Mouse (Mus musculus): ENCODE measurements around the gene Btg1. TPM values are rescaled to one million over a fixed set of nuclear protein-coding genes. Genes with fewer than 3 reads are reported as not detected.

The Btg1 gene
- polyA plus RNA-seq, 1 experiment from 2014 or later = 35.9 TPM

DNA sequence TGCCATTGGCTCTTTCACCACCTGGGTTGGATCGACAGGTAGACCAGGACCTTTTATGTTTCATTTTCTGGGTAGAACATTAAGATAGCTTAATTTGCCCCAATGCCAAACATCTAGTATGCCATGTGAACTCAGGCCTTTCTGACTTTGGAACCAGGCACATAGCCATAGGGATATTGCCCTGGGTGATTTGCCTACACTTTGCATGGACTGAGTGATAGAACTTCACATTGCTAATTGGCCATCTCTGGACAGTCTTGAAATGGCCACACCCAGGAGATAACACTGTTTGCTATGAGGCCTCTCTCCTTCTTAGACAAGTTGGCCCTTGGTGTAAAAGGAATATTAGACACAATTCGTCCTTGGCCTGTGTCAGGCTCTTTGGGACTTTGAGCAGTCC, 7.6 kb downstream of the Btg1 start:
- Histone ChIP-seq H3K9me3 (ENCODE audit: control insufficient read depth, low read length) (no peaks in the 10 kb centered on the region), H3K4me1 (replicated peaks; ENCODE audit: control insufficient read depth, insufficient read depth, low read length) (no peaks in the 10 kb centered on the region; the same call in 1 of the 2 replicates), H3K9ac (ENCODE audit: low read length) (no peak overlapping the region), H3K27me3 (ENCODE audit: control insufficient read depth, insufficient read depth, low read length) (no peaks in the 10 kb centered on the region), H3K4me2 (ENCODE audit: low read depth, low read length, severe bottlenecking) (no peak overlapping the region), H3K27ac (ENCODE audit: low read depth, low read length) (no peak overlapping the region), H3K4me3 (ENCODE audit: low read depth, low read length) (no peak overlapping the region), H3K36me3 (ENCODE audit: control insufficient read depth, insufficient read depth, low read length) (no peaks in the 10 kb centered on the region; the same call in 1 of the 2 replicates)
- ATAC-seq (replicated peaks; ENCODE audit: low FRiP score) (no peak), DNase-seq (ENCODE audit: low spot score) (no peak)
- 91% methylated on average over 2 of the region's 2 CpGs for WGBS

DNA sequence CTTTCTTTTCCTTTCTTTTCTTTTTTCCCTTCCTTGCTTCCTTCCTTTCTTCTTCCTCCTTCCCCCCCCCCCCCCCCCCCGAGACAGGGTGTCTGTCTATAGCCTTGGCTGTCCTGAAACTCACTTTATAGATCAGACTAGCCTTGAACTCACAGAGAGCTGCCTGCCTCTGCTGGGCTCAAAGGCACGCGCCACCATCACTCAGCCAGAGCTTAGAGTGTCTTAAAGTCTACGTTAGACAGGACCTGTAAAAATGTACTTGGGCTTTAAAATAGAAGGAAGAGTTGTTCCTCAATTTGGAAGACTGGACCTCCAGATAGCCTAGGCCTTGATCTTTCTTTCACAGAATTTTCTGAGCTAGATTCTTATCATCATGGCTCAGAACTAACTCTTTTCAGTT, 8.3 kb downstream of the Btg1 start:
- H3K27ac ChIP-seq (ENCODE audit: low read depth, low read length) = no peak overlapping the region
- WGBS = 96% methylated on average over 3 of the region's 4 CpGs
- H3K4me3 ChIP-seq (ENCODE audit: low read depth, low read length) = no peak overlapping the region
- no peaks in the 10 kb centered on the region; the same call in 1 of the 2 replicates for H3K4me1 ChIP-seq (replicated peaks; ENCODE audit: control insufficient read depth, insufficient read depth, low read length)
- no peaks in the 10 kb centered on the region for H3K9me3 ChIP-seq (ENCODE audit: control insufficient read depth, low read length)
- no peaks in the 10 kb centered on the region; the same call in 1 of the 2 replicates for H3K36me3 ChIP-seq (ENCODE audit: control insufficient read depth, insufficient read depth, low read length)
- H3K4me2 ChIP-seq (ENCODE audit: low read depth, low read length, severe bottlenecking) = no peak overlapping the region
- no peak overlapping the region for H3K9ac ChIP-seq (ENCODE audit: low read length)
- ATAC-seq (replicated peaks; ENCODE audit: low FRiP score) (no peak), DNase-seq (ENCODE audit: low spot score) (no peak)
- H3K27me3 ChIP-seq (ENCODE audit: control insufficient read depth, insufficient read depth, low read length) = no peaks in the 10 kb centered on the region

DNA sequence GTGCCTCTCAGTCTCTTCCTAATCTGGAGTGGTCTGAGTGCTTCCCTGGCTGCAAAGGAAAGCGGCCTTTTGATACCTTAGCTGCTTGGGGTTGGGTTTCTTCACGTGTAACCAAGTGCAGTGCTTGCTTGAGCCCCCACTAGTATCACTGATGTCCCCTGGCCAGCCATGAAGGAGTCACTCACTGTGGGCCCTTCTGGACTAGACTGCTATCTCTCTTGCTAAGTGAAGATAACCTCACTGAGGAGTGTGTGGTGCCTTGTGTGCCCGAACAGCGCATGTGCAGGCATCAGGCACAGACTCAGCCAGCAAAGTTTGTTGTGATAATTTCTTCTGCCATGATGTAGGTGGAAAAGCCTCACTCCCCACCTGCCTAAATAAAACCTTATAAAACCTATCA, 8.9 kb downstream of the Btg1 start:
- no peak overlapping the region for H3K9ac ChIP-seq (ENCODE audit: low read length)
- DNase-seq (ENCODE audit: low spot score) (no peak), ATAC-seq (replicated peaks; ENCODE audit: low FRiP score) (no peak)
- H3K36me3 ChIP-seq (ENCODE audit: control insufficient read depth, insufficient read depth, low read length) = no peaks in the 10 kb centered on the region; the same call in 1 of the 2 replicates
- no peaks in the 10 kb centered on the region; the same call in 1 of the 2 replicates for H3K4me1 ChIP-seq (replicated peaks; ENCODE audit: control insufficient read depth, insufficient read depth, low read length)
- 70% methylated on average over 4 of the region's 4 CpGs for WGBS
- no peak overlapping the region for H3K4me2 ChIP-seq (ENCODE audit: low read depth, low read length, severe bottlenecking)
- H3K27ac ChIP-seq (ENCODE audit: low read depth, low read length) = no peak overlapping the region
- H3K4me3 ChIP-seq (ENCODE audit: low read depth, low read length) = no peak overlapping the region
- H3K9me3 ChIP-seq (ENCODE audit: control insufficient read depth, low read length) = no peaks in the 10 kb centered on the region
- H3K27me3 ChIP-seq (ENCODE audit: control insufficient read depth, insufficient read depth, low read length) = no peaks in the 10 kb centered on the region

DNA sequence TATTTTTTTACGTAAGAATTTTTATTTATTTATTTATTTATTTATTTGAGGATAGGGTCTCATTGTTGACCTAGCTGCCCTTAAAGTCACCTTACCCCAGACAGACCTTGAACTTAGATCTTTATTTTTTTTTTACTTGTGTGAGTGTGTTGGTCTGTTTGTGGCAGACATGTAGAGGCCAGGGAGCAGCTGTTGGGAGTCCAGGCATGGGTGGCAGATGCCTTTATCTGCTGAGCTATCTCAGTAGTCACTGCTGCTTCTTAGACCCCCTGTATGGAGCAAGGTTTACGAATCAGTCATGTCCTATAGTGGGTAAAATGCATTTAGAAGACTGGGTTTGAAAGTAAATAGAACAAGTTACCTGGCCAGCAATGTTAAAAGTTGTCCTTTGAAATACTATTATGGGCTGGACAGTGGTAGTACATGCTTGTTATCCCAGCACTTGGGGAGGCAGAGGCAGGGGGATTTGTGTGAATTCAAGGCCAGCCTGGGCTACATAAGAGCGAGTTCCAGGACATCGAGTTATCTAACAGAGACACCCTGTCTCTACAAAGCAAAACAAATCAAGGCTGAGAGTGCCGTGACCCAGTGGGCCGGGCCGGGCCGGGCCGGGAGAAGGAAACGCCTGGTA, 9.4 kb downstream of the Btg1 start:
- Histone ChIP-seq H3K36me3 (ENCODE audit: control insufficient read depth, insufficient read depth, low read length) (no peaks in the 10 kb centered on the region; the same call in 1 of the 2 replicates), H3K9ac (ENCODE audit: low read length) (no peak overlapping the region), H3K4me3 (ENCODE audit: low read depth, low read length) (no peak overlapping the region), H3K27me3 (ENCODE audit: control insufficient read depth, insufficient read depth, low read length) (no peaks in the 10 kb centered on the region), H3K27ac (ENCODE audit: low read depth, low read length) (no peak overlapping the region), H3K9me3 (ENCODE audit: control insufficient read depth, low read length) (no peaks in the 10 kb centered on the region), H3K4me2 (ENCODE audit: low read depth, low read length, severe bottlenecking) (no peak overlapping the region), H3K4me1 (replicated peaks; ENCODE audit: control insufficient read depth, insufficient read depth, low read length) (no peaks in the 10 kb centered on the region; the same call in 1 of the 2 replicates)
- no peak for DNase-seq (ENCODE audit: low spot score)
- WGBS = 95% methylated on average over 10 of the region's 10 CpGs
- ATAC-seq (replicated peaks; ENCODE audit: low FRiP score) = no peak

DNA sequence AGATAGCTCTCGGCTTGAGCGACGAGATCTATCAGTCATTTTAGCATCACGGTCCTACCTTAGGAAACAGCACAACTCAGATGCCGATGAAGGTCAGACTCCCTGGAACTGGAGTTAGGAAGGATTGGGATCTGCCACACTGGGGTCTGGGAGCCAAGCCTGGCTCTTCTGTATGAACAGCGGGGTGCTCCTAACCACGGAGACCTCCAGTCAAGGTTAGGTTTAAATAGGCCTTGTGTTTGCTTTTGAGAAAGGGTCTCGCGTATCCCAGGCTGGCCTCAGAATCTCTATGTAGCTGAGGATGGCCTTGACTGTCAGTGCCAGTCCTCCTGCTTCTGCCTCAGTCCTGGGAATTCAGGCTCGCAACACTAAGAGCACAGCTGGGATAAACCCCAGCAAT, 10.5 kb downstream of the Btg1 start:
- H3K27me3 ChIP-seq (ENCODE audit: control insufficient read depth, insufficient read depth, low read length) = no peaks in the 10 kb centered on the region
- H3K4me2 ChIP-seq (ENCODE audit: low read depth, low read length, severe bottlenecking) = no peak overlapping the region
- no peaks in the 10 kb centered on the region; the same call in 1 of the 2 replicates for H3K4me1 ChIP-seq (replicated peaks; ENCODE audit: control insufficient read depth, insufficient read depth, low read length)
- H3K27ac ChIP-seq (ENCODE audit: low read depth, low read length) = no peak overlapping the region
- H3K36me3 ChIP-seq (ENCODE audit: control insufficient read depth, insufficient read depth, low read length) = no peaks in the 10 kb centered on the region; the same call in 1 of the 2 replicates
- WGBS = 91% methylated on average over 10 of the region's 10 CpGs
- no peak overlapping the region for H3K4me3 ChIP-seq (ENCODE audit: low read depth, low read length)
- DNase-seq (ENCODE audit: low spot score) = no peak
- no peaks in the 10 kb centered on the region for H3K9me3 ChIP-seq (ENCODE audit: control insufficient read depth, low read length)
- no peak for ATAC-seq (replicated peaks; ENCODE audit: low FRiP score)
- no peak overlapping the region for H3K9ac ChIP-seq (ENCODE audit: low read length)

DNA sequence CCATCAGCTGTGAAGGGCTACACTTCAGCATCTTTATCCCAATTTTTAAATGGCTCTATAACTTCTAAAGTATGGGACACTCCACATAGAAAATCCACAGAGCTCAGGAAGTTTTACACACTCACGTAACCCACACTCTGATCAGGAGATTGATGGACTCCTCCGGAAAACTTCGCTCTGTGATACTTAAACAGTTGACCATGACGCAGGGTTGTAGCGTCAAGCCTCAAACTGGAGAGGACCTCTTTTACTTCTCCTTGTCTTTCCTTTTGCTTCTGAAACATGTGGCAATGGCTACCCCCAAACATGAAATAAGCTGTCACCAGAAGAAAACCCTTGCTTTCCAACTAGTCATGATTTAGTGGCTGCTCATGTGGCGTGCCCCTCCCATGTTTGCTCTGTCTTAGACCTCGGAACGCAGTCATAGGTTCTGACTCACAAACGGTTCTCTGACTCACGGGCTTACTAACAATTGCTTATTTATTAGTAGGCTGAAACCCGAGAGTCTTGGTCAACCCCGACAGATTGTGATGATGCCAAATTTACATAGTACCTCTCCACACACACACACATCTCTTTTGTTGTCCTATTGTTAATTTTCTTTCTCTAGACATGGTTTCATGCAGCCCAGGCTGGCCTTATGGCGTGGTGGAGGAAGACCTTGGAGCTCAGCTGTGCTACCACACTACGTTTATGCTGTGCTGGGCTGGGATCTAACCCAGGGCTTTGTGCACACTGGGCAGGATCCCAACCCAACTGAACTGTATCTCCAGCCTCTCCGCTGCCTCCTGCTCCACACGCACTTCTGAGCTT, 11.5 kb downstream of the Btg1 start:
- Histone ChIP-seq H3K9me3 (ENCODE audit: control insufficient read depth, low read length) (no peaks in the 10 kb centered on the region), H3K4me3 (ENCODE audit: low read depth, low read length) (no peak overlapping the region), H3K27me3 (ENCODE audit: control insufficient read depth, insufficient read depth, low read length) (no peaks in the 10 kb centered on the region), H3K9ac (ENCODE audit: low read length) (no peak overlapping the region), H3K36me3 (ENCODE audit: control insufficient read depth, insufficient read depth, low read length) (no peaks in the 10 kb centered on the region; the same call in 1 of the 2 replicates), H3K4me2 (ENCODE audit: low read depth, low read length, severe bottlenecking) (no peak overlapping the region), H3K27ac (ENCODE audit: low read depth, low read length) (no peak overlapping the region), H3K4me1 (replicated peaks; ENCODE audit: control insufficient read depth, insufficient read depth, low read length) (no peaks in the 10 kb centered on the region)
- 93% methylated on average over 16 of the region's 16 CpGs for WGBS
- DNase-seq (ENCODE audit: low spot score) (no peak), ATAC-seq (replicated peaks; ENCODE audit: low FRiP score) (no peak)

DNA sequence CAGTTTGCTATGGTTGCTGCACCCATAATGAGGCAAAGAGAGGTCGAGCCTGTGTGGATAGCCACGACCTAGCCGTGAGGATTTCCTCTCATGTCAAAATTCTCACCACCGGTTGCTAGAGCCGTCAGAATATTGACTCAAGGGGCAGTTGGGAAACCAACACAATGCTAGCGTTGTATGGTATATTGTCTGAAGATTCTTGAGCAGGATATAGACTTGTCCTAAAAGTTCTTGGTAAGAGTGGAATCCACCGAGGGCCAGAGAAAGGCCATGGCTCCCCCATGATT, 12.1 kb downstream of the Btg1 start:
- no peaks in the 10 kb centered on the region; the same call in 1 of the 2 replicates for H3K36me3 ChIP-seq (ENCODE audit: control insufficient read depth, insufficient read depth, low read length)
- no peaks in the 10 kb centered on the region for H3K9me3 ChIP-seq (ENCODE audit: control insufficient read depth, low read length)
- H3K4me2 ChIP-seq (ENCODE audit: low read depth, low read length, severe bottlenecking) = no peak overlapping the region
- DNase-seq (ENCODE audit: low spot score) = no peak
- H3K27ac ChIP-seq (ENCODE audit: low read depth, low read length) = no peak overlapping the region
- H3K4me1 ChIP-seq (replicated peaks; ENCODE audit: control insufficient read depth, insufficient read depth, low read length) = no peaks in the 10 kb centered on the region
- no peak for ATAC-seq (replicated peaks; ENCODE audit: low FRiP score)
- no peak overlapping the region for H3K9ac ChIP-seq (ENCODE audit: low read length)
- 91% methylated on average over 7 of the region's 7 CpGs for WGBS
- H3K27me3 ChIP-seq (ENCODE audit: control insufficient read depth, insufficient read depth, low read length) = no peaks in the 10 kb centered on the region
- no peak overlapping the region for H3K4me3 ChIP-seq (ENCODE audit: low read depth, low read length)

DNA sequence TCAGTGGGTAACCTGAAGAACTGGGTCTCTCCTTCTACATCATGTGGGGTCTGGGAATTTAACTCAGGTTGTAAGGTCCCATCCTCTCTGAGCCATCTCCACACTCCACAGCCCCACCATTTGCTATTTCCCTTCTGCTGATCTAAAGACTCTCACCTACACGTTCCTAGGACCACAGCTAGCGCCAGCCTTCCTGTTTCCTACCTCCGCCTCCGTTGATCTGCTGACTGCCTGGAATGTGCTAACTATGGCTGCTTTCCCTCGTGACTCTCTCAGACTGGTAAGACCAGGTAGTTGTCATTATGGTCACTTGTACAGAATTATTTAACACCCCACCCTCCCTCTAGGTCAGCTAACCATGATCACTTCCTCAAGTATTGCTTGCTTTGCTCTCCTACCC, 13.3 kb downstream of the Btg1 start:
- no peaks in the 10 kb centered on the region for H3K9me3 ChIP-seq (ENCODE audit: control insufficient read depth, low read length)
- no peak overlapping the region for H3K9ac ChIP-seq (ENCODE audit: low read length)
- 81% methylated on average over 5 of the region's 5 CpGs for WGBS
- no peak overlapping the region for H3K27ac ChIP-seq (ENCODE audit: low read depth, low read length)
- ATAC-seq (replicated peaks; ENCODE audit: low FRiP score) = no peak
- no peaks in the 10 kb centered on the region for H3K27me3 ChIP-seq (ENCODE audit: control insufficient read depth, insufficient read depth, low read length)
- no peaks in the 10 kb centered on the region for H3K4me1 ChIP-seq (replicated peaks; ENCODE audit: control insufficient read depth, insufficient read depth, low read length)
- no peak overlapping the region for H3K4me2 ChIP-seq (ENCODE audit: low read depth, low read length, severe bottlenecking)
- no peaks in the 10 kb centered on the region; the same call in 1 of the 2 replicates for H3K36me3 ChIP-seq (ENCODE audit: control insufficient read depth, insufficient read depth, low read length)
- no peak overlapping the region for H3K4me3 ChIP-seq (ENCODE audit: low read depth, low read length)
- no peak for DNase-seq (ENCODE audit: low spot score)

Data from forebrain, embryonic 11.5 days (tissue).